Mouse (Mus musculus): ENCODE results near the gene Khdrbs1. TPM values are rescaled to one million over a fixed set of nuclear protein-coding genes. Genes with fewer than 3 reads are reported as not detected.

Gene Khdrbs1
- polyA plus RNA-seq (2014; fragmentation: Nextera tagmentation; extraction: Ambion mirVana) = 105 and 141 TPM in 2 replicates

GRCm38 (mm10) chr4:129742232-129743009, at the start of gene Khdrbs1:
Gene Khdrbs1 (minus strand): TSS chr4:129742303.
- Histone ChIP-seq H3K9me3 (ENCODE audit: control insufficient read depth, low read length) (no peaks in the 10 kb centered on the region), H3K4me2 (ENCODE audit: low read depth, low read length) (peak within 1 kb of the TSS; percentile 80), H3K4me1 (ENCODE audit: control insufficient read depth, insufficient read depth, low read length) (peaks cover 17% of the 10 kb centered on the region), H3K9ac (replicated peaks; ENCODE audit: low read depth, low read length) (peak within 1 kb of the TSS; percentile 100), H3K4me3 (ENCODE audit: low read depth, low read length) (peak within 1 kb of the TSS; percentile 100), H3K36me3 (ENCODE audit: control insufficient read depth, insufficient read depth, low read length) (no peaks in the 10 kb centered on the region), H3K27me3 (ENCODE audit: control insufficient read depth, insufficient read depth, low read length) (no peaks in the 10 kb centered on the region), H3K27ac (ENCODE audit: low read depth, low read length) (peak within 1 kb of the TSS; percentile 100)
- WGBS = under 1% methylated on average over 67 of the region's 76 CpGs
- ATAC-seq (ENCODE audit: low read depth) = peak; percentile 93

GRCm38 (mm10) chr4:129791399-129791798, 49.3 kb upstream of the Khdrbs1 start:
- Histone ChIP-seq H3K36me3 (ENCODE audit: control insufficient read depth, insufficient read depth, low read length) (no peaks in the 10 kb centered on the region), H3K9ac (replicated peaks; ENCODE audit: low read depth, low read length) (no peak overlapping the region), H3K9me3 (ENCODE audit: control insufficient read depth, low read length) (no peaks in the 10 kb centered on the region), H3K4me1 (ENCODE audit: control insufficient read depth, insufficient read depth, low read length) (peaks cover 10% of the 10 kb centered on the region), H3K27me3 (ENCODE audit: control insufficient read depth, insufficient read depth, low read length) (no peaks in the 10 kb centered on the region), H3K4me2 (ENCODE audit: low read depth, low read length) (no peak overlapping the region), H3K27ac (ENCODE audit: low read depth, low read length) (no peak overlapping the region), H3K4me3 (ENCODE audit: low read depth, low read length) (no peak overlapping the region)
- 29% methylated on average over 1 of the region's 1 CpGs for WGBS
- ATAC-seq (ENCODE audit: low read depth) = no peak

GRCm38 (mm10) chr4:129790475-129790874, 48.4 kb upstream of the Khdrbs1 start:
- Histone ChIP-seq H3K27ac (ENCODE audit: low read depth, low read length) (no peak overlapping the region), H3K27me3 (ENCODE audit: control insufficient read depth, insufficient read depth, low read length) (no peaks in the 10 kb centered on the region), H3K9me3 (ENCODE audit: control insufficient read depth, low read length) (no peaks in the 10 kb centered on the region), H3K4me1 (ENCODE audit: control insufficient read depth, insufficient read depth, low read length) (peaks cover 7% of the 10 kb centered on the region), H3K9ac (replicated peaks; ENCODE audit: low read depth, low read length) (no peak overlapping the region), H3K4me3 (ENCODE audit: low read depth, low read length) (no peak overlapping the region), H3K36me3 (ENCODE audit: control insufficient read depth, insufficient read depth, low read length) (no peaks in the 10 kb centered on the region), H3K4me2 (ENCODE audit: low read depth, low read length) (no peak overlapping the region)
- 45% methylated on average over 3 of the region's 3 CpGs for WGBS
- no peak for ATAC-seq (ENCODE audit: low read depth)

- no peak overlapping the region for H3K4me3 ChIP-seq (ENCODE audit: low read depth, low read length)
- no peak overlapping the region for H3K4me2 ChIP-seq (ENCODE audit: low read depth, low read length)
- WGBS = 94% methylated on average over 2 of the region's 2 CpGs
- H3K36me3 ChIP-seq (ENCODE audit: control insufficient read depth, insufficient read depth, low read length) = no peaks in the 10 kb centered on the region
- H3K9me3 ChIP-seq (ENCODE audit: control insufficient read depth, low read length) = no peaks in the 10 kb centered on the region
- H3K27me3 ChIP-seq (ENCODE audit: control insufficient read depth, insufficient read depth, low read length) = no peaks in the 10 kb centered on the region
- no peak overlapping the region for H3K27ac ChIP-seq (ENCODE audit: low read depth, low read length)
- no peak for ATAC-seq (ENCODE audit: low read depth)
- no peaks in the 10 kb centered on the region for H3K4me1 ChIP-seq (ENCODE audit: control insufficient read depth, insufficient read depth, low read length)
- no peak overlapping the region for H3K9ac ChIP-seq (replicated peaks; ENCODE audit: low read depth, low read length)
Observed at GRCm38 (mm10) chr4:129789635-129790034, 47.5 kb upstream of the Khdrbs1 start.

GRCm38 (mm10) chr4:129788693-129789092, 46.6 kb upstream of the Khdrbs1 start:
- Histone ChIP-seq H3K9me3 (ENCODE audit: control insufficient read depth, low read length) (no peaks in the 10 kb centered on the region), H3K9ac (replicated peaks; ENCODE audit: low read depth, low read length) (no peak overlapping the region), H3K4me2 (ENCODE audit: low read depth, low read length) (no peak overlapping the region), H3K36me3 (ENCODE audit: control insufficient read depth, insufficient read depth, low read length) (no peaks in the 10 kb centered on the region), H3K4me1 (ENCODE audit: control insufficient read depth, insufficient read depth, low read length) (no peaks in the 10 kb centered on the region), H3K4me3 (ENCODE audit: low read depth, low read length) (no peak overlapping the region), H3K27me3 (ENCODE audit: control insufficient read depth, insufficient read depth, low read length) (no peaks in the 10 kb centered on the region), H3K27ac (ENCODE audit: low read depth, low read length) (no peak overlapping the region)
- 45% methylated on average over 8 of the region's 8 CpGs for WGBS
- ATAC-seq (ENCODE audit: low read depth) = no peak

- no peak overlapping the region for H3K9ac ChIP-seq (replicated peaks; ENCODE audit: low read depth, low read length)
- 3% methylated on average over 4 of the region's 4 CpGs for whole genome bisulfite sequencing
- peaks cover 3% of the 10 kb centered on the region; the same call in 1 of the 2 replicates for H3K4me1 ChIP-seq (ENCODE audit: control insufficient read depth, insufficient read depth, low read length)
- no peaks in the 10 kb centered on the region for H3K9me3 ChIP-seq (ENCODE audit: control insufficient read depth, low read length)
- H3K27me3 ChIP-seq (ENCODE audit: control insufficient read depth, insufficient read depth, low read length) = no peaks in the 10 kb centered on the region
- no peak overlapping the region for H3K4me3 ChIP-seq (ENCODE audit: low read depth, low read length)
- H3K4me2 ChIP-seq (ENCODE audit: low read depth, low read length) = no peak overlapping the region
- H3K36me3 ChIP-seq (ENCODE audit: control insufficient read depth, insufficient read depth, low read length) = no peaks in the 10 kb centered on the region
- ATAC-seq (ENCODE audit: low read depth) = no peak
- H3K27ac ChIP-seq (ENCODE audit: low read depth, low read length) = no peak overlapping the region
Observed at GRCm38 (mm10) chr4:129785178-129785577, 43.1 kb upstream of the Khdrbs1 start.

- peaks cover 3% of the 10 kb centered on the region; the same call in 1 of the 2 replicates for H3K4me1 ChIP-seq (ENCODE audit: control insufficient read depth, insufficient read depth, low read length)
- H3K27ac ChIP-seq (ENCODE audit: low read depth, low read length) = no peak overlapping the region
- no peak overlapping the region for H3K4me3 ChIP-seq (ENCODE audit: low read depth, low read length)
- WGBS = 90% methylated on average over 5 of the region's 5 CpGs
- no peak overlapping the region for H3K9ac ChIP-seq (replicated peaks; ENCODE audit: low read depth, low read length)
- H3K36me3 ChIP-seq (ENCODE audit: control insufficient read depth, insufficient read depth, low read length) = no peaks in the 10 kb centered on the region
- no peak overlapping the region for H3K4me2 ChIP-seq (ENCODE audit: low read depth, low read length)
- no peaks in the 10 kb centered on the region for H3K27me3 ChIP-seq (ENCODE audit: control insufficient read depth, insufficient read depth, low read length)
- no peaks in the 10 kb centered on the region for H3K9me3 ChIP-seq (ENCODE audit: control insufficient read depth, low read length)
- no peak for ATAC-seq (ENCODE audit: low read depth)
Observed at GRCm38 (mm10) chr4:129783506-129783905, 41.4 kb upstream of the Khdrbs1 start.

GRCm38 (mm10) chr4:129782857-129783331, 40.8 kb upstream of the Khdrbs1 start:
- no peak for ATAC-seq (ENCODE audit: low read depth)
- Histone ChIP-seq H3K27me3 (ENCODE audit: control insufficient read depth, insufficient read depth, low read length) (no peaks in the 10 kb centered on the region), H3K9me3 (ENCODE audit: control insufficient read depth, low read length) (no peaks in the 10 kb centered on the region)

GRCm38 (mm10) chr4:129781881-129782675, 40.0 kb upstream of the Khdrbs1 start:
- H3K4me3 ChIP-seq (ENCODE audit: low read depth, low read length) = no peak overlapping the region
- H3K4me1 ChIP-seq (ENCODE audit: control insufficient read depth, insufficient read depth, low read length) = peaks cover 3% of the 10 kb centered on the region; the same call in 1 of the 2 replicates
- no peak overlapping the region for H3K27ac ChIP-seq (ENCODE audit: low read depth, low read length)
- H3K9me3 ChIP-seq (ENCODE audit: control insufficient read depth, low read length) = no peaks in the 10 kb centered on the region
- 17% methylated on average over 4 of the region's 4 CpGs for WGBS
- no peak overlapping the region for H3K4me2 ChIP-seq (ENCODE audit: low read depth, low read length)
- H3K27me3 ChIP-seq (ENCODE audit: control insufficient read depth, insufficient read depth, low read length) = no peaks in the 10 kb centered on the region
- no peak overlapping the region for H3K9ac ChIP-seq (replicated peaks; ENCODE audit: low read depth, low read length)
- no peaks in the 10 kb centered on the region for H3K36me3 ChIP-seq (ENCODE audit: control insufficient read depth, insufficient read depth, low read length)
- ATAC-seq (ENCODE audit: low read depth) = peak; percentile 31; the same call in 1 of the 2 replicates

More at GRCm38 (mm10) chr4:129782857-129783331, 40.8 kb upstream of the Khdrbs1 start:
- Histone ChIP-seq H3K4me1 (ENCODE audit: control insufficient read depth, insufficient read depth, low read length) (peaks cover 3% of the 10 kb centered on the region; the same call in 1 of the 2 replicates), H3K4me2 (ENCODE audit: low read depth, low read length) (no peak overlapping the region), H3K4me3 (ENCODE audit: low read depth, low read length) (no peak overlapping the region), H3K36me3 (ENCODE audit: control insufficient read depth, insufficient read depth, low read length) (no peaks in the 10 kb centered on the region), H3K27ac (ENCODE audit: low read depth, low read length) (no peak overlapping the region), H3K9ac (replicated peaks; ENCODE audit: low read depth, low read length) (no peak overlapping the region)
- 29% methylated on average over 3 of the region's 3 CpGs for WGBS
